Mouse (Mus musculus): ENCODE results near the gene Mok.

Mok gene

GRCm38 (mm10) chr12:110768562-110768961 lies 72.2 kb downstream of the Mok start:
- DNase-seq (ENCODE audit: low spot score), result no peak

- no peak for DNase-seq (ENCODE audit: low spot score)
Measured at GRCm38 (mm10) chr12:110764531-110764930, 76.2 kb downstream of the Mok start.

GRCm38 (mm10) chr12:110762321-110762720 lies 78.4 kb downstream of the Mok start:
- DNase-seq (ENCODE audit: low spot score), result no peak

GRCm38 (mm10) chr12:110758932-110759331 lies 81.8 kb downstream of the Mok start:
- DNase-seq (ENCODE audit: low spot score), result no peak

Data from testis, postnatal 10 days (tissue).